Mouse (Mus musculus): Measurements from ENCODE around the gene Cadps2. TPM values are rescaled to one million over a fixed set of nuclear protein-coding genes. Genes with fewer than 3 reads are reported as not detected.

Gene Cadps2
- polyA plus RNA-seq, 1 experiment from 2014 or later = 2.6 TPM

DNA sequence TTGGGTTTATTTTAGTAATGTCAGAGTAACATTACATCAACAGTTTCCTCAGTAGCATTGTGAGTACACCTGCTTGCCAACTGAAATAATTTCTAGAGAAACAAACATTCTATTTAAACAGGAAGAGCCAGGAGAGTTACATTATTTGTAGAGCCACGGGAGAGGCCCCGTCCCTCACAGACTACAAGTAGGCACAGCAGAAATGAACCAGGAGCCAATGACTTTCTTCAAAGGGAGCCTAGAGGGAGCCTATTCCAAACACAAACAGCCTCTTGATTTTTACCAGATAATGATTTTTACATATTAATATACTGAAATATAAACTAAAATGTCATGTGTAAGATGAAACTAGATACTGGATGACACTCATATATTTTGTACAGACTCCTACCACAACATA, 2.5 kb downstream of the Cadps2 start:
- no peak for DNase-seq (ENCODE audit: low spot score)
- Histone ChIP-seq H3K9me3 (replicated peaks) (no peaks in the 10 kb centered on the region), H3K4me3 (no peak overlapping the region), H3K4me1 (peaks cover 11% of the 10 kb centered on the region; the same call in 1 of the 2 replicates), H3K27ac (no peak overlapping the region), H3K27me3 (ENCODE audit: low read depth, poor library complexity, severe bottlenecking) (peaks cover 52% of the 10 kb centered on the region), H3K36me3 (no peaks in the 10 kb centered on the region)
- 71% methylated on average over 2 of the region's 2 CpGs for whole genome bisulfite sequencing

DNA sequence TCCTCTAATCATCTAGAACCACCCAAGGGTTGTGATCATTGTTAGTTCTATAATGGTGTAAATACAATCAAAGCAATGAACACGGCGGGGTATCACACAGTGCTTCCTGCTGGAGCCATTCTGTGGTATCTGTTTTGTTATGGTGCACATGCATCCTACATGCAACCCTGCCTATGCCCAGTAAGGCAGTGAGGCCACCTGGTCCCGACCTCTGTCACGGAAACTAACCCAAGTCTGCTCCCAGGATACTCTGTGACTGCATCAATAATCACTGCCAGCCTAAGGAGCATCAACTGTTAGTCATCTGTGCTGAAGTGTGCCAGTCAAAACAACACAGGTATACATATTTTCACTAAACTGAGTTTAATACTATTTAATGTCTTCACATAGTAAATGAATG, 3.7 kb downstream of the Cadps2 start:
- Histone ChIP-seq H3K9me3 (replicated peaks) (no peaks in the 10 kb centered on the region), H3K4me3 (no peak overlapping the region), H3K36me3 (no peaks in the 10 kb centered on the region), H3K4me1 (peaks cover 11% of the 10 kb centered on the region; the same call in 1 of the 2 replicates), H3K27me3 (ENCODE audit: low read depth, poor library complexity, severe bottlenecking) (peaks cover 41% of the 10 kb centered on the region), H3K27ac (no peak overlapping the region)
- no peak for DNase-seq (ENCODE audit: low spot score)
- WGBS = 86% methylated on average over 4 of the region's 4 CpGs

DNA sequence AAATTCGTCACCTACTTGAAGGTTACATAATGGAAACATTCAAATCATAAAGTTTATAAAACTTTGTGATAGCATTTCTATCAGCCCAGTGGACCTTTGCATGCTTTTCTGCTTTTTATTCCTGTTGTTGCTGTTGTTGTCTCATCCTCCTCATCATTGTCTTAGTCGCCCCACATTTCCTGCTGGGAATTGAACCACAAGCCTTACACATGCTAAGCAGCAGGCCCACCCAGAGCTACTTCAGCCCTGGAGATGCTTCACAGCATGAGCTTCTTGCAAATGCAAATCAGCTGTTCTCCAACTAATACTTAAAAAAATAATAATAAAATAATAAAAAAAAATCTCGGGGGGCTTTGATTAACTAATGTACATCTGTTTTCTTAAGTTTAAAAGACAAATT, 8.5 kb downstream of the Cadps2 start:
- Histone ChIP-seq H3K9me3 (replicated peaks) (no peaks in the 10 kb centered on the region), H3K27me3 (ENCODE audit: low read depth, poor library complexity, severe bottlenecking) (no peaks in the 10 kb centered on the region), H3K36me3 (no peaks in the 10 kb centered on the region), H3K4me3 (no peak overlapping the region), H3K27ac (no peak overlapping the region), H3K4me1 (no peaks in the 10 kb centered on the region)
- WGBS = 59% methylated on average over 3 of the region's 3 CpGs
- DNase-seq (ENCODE audit: low spot score) = no peak

DNA sequence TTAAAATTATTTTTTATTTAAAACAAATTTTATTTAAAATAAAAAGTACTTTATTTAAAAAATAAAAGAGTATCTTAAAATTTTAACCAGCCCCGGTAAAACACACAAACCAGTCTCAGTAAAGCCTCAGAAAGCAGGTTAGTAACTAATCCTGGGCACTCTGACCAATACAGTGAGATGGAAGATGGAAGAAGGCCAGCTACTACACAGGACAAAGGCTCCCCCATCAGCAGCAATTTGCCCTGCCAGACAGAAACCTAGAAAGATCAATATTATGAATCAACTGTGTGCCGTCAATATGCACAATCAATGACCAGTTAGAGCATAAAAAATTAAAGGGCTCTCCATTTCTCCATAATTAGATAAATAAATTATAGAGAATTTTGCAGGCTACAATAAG, 9.9 kb downstream of the Cadps2 start:
- WGBS = 91% methylated on average over 2 of the region's 2 CpGs
- no peaks in the 10 kb centered on the region for H3K4me1 ChIP-seq
- no peaks in the 10 kb centered on the region for H3K27me3 ChIP-seq (ENCODE audit: low read depth, poor library complexity, severe bottlenecking)
- no peak overlapping the region for H3K27ac ChIP-seq
- H3K9me3 ChIP-seq (replicated peaks) = no peaks in the 10 kb centered on the region
- DNase-seq (ENCODE audit: low spot score) = no peak
- no peak overlapping the region for H3K4me3 ChIP-seq
- H3K36me3 ChIP-seq = no peaks in the 10 kb centered on the region

DNA sequence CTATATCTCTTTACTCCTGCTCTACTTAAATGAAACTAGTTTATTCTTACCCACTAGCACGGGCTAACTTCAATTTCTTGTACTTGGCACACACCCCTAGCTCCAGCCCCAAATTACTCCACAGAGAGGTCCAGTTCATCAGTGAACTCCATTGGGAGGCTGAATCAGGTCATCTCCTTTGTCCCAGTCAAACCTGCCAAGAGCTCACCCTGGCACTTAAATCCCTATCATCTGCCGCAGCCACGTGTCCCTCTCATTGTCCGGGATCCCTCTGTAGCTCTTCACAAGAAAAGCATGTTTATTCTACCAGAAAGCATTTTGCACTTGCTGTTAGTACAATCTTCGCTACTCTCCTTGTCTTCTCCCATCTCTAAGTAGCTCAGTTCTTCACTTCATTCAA, 17.4 kb downstream of the Cadps2 start:
- Histone ChIP-seq H3K4me1 (no peaks in the 10 kb centered on the region), H3K4me3 (no peak overlapping the region), H3K27me3 (ENCODE audit: low read depth, poor library complexity, severe bottlenecking) (no peaks in the 10 kb centered on the region), H3K27ac (no peak overlapping the region), H3K9me3 (replicated peaks) (no peaks in the 10 kb centered on the region), H3K36me3 (no peaks in the 10 kb centered on the region)
- WGBS = 90% methylated on average over 5 of the region's 5 CpGs
- DNase-seq (ENCODE audit: low spot score) = no peak

DNA sequence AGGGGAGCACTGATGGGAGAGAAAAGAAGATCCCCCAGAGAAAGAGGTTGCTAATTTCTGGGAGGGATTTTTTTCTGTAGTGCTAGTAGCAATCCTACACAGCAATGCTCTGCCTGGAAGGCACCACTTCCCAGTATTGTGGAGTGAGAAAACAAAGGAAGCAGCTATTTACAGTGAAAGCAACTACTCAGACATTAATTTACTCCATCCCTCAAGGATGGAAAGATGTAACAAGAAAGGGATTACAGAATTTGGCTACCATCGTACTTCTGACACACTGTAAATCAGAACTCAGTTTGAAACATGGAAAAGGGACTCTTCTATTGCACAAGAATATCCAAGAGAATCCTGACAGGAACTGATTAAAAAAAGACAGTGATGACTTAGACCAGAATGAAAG, 29.1 kb downstream of the Cadps2 start:
- Histone ChIP-seq H3K27me3 (ENCODE audit: low read depth, poor library complexity, severe bottlenecking) (no peaks in the 10 kb centered on the region), H3K9me3 (replicated peaks) (no peaks in the 10 kb centered on the region), H3K27ac (no peak overlapping the region), H3K4me3 (no peak overlapping the region), H3K36me3 (no peaks in the 10 kb centered on the region), H3K4me1 (no peaks in the 10 kb centered on the region)
- 88% methylated on average over 1 of the region's 1 CpGs for WGBS
- DNase-seq (ENCODE audit: low spot score) = no peak

DNA sequence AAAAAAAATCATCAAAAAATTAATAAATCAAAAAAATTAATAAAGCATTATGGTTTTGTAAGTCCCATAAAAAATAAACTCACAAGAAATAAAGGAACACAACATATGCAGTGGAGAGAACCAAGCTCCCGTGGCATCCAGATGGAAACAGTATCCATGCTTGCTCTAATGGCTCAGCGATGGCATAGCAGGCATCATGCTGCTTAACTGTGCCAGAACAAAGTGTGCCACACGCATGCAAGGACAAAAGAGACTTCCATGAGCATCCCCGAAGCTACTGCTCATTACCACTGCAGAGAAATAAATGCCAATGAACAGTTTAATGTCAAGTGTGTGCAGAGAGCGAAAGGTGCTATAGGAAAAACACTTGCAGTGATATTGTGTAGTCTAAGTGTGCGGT, 29.9 kb downstream of the Cadps2 start:
- Histone ChIP-seq H3K27ac (no peak overlapping the region), H3K27me3 (ENCODE audit: low read depth, poor library complexity, severe bottlenecking) (no peaks in the 10 kb centered on the region), H3K4me3 (no peak overlapping the region), H3K9me3 (replicated peaks) (no peaks in the 10 kb centered on the region), H3K36me3 (no peaks in the 10 kb centered on the region), H3K4me1 (no peaks in the 10 kb centered on the region)
- no peak for DNase-seq (ENCODE audit: low spot score)
- WGBS = 94% methylated on average over 6 of the region's 6 CpGs

DNA sequence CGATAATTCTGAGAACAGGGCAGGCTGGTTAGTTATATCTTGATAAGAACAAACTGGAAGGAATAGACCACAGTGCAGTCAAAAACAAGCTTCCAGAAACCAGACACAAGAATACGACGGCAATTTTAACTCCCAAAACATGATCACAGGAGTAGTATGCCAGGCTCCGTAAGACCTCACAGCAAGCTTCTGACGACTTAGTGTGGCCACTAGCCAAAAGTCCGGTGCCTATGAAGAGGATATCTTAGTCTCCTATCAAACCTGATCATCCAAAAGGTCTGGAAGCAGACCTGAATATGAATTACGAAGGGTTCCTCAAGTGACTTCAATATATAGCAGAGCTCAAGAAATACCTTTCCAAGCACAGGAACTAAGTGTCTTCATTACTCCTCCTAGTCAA, 33.9 kb downstream of the Cadps2 start:
- H3K36me3 ChIP-seq = no peaks in the 10 kb centered on the region
- H3K27ac ChIP-seq = no peak overlapping the region
- H3K9me3 ChIP-seq (replicated peaks) = no peaks in the 10 kb centered on the region
- no peak overlapping the region for H3K4me3 ChIP-seq
- no peaks in the 10 kb centered on the region for H3K27me3 ChIP-seq (ENCODE audit: low read depth, poor library complexity, severe bottlenecking)
- 92% methylated on average over 7 of the region's 7 CpGs for WGBS
- no peaks in the 10 kb centered on the region for H3K4me1 ChIP-seq
- DNase-seq (ENCODE audit: low spot score) = no peak

DNA sequence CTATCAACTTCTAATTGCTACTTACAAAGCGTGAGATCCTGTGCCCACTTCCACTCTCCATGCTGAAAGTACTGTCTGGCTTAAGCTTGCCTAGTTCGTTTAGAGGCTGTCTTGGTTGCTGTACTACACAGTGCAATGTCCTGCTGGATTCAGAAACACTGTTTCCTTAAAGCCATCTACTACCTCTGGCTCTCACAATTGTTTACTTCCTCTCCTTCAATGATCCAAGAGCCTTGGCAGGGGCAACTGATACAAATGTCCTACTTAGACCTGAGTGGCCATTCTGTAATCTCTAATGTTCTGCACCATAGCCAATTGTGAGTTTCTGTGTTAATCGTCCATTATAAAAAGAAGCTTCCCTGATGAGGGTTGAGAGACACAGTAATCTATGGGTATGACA, 47.4 kb downstream of the Cadps2 start:
- DNase-seq (ENCODE audit: low spot score) = no peak
- no peaks in the 10 kb centered on the region for H3K36me3 ChIP-seq
- no peaks in the 10 kb centered on the region for H3K27me3 ChIP-seq (ENCODE audit: low read depth, poor library complexity, severe bottlenecking)
- WGBS = 82% methylated on average over 3 of the region's 3 CpGs
- no peak overlapping the region for H3K27ac ChIP-seq
- no peaks in the 10 kb centered on the region for H3K4me1 ChIP-seq
- H3K9me3 ChIP-seq (replicated peaks) = no peaks in the 10 kb centered on the region
- no peak overlapping the region for H3K4me3 ChIP-seq

DNA sequence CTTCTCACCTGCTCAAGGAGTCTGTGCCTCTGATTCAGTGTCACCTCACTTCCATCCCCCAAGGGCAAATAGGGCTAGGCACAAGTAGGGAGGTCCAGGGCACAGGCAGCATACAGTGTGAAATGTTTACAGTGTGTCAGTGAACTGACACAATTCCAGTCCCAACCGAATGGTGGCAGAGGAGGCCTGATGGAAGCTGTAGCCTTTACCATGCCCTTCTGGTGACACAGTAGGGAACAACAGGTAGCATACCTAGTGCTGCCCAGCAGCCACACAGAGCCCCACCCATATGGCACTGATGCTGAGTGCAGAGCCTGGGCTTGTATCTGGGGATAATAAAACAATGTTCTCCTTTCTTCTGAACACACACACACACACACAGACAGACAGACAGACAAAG, 61.6 kb downstream of the Cadps2 start:
- no peaks in the 10 kb centered on the region for H3K36me3 ChIP-seq
- H3K4me1 ChIP-seq = no peaks in the 10 kb centered on the region
- no peaks in the 10 kb centered on the region for H3K9me3 ChIP-seq (replicated peaks)
- H3K27ac ChIP-seq = no peak overlapping the region
- no peaks in the 10 kb centered on the region for H3K27me3 ChIP-seq (ENCODE audit: low read depth, poor library complexity, severe bottlenecking)
- 43% methylated on average over 1 of the region's 1 CpGs for WGBS
- DNase-seq (ENCODE audit: low spot score) = no peak
- H3K4me3 ChIP-seq = no peak overlapping the region

DNA sequence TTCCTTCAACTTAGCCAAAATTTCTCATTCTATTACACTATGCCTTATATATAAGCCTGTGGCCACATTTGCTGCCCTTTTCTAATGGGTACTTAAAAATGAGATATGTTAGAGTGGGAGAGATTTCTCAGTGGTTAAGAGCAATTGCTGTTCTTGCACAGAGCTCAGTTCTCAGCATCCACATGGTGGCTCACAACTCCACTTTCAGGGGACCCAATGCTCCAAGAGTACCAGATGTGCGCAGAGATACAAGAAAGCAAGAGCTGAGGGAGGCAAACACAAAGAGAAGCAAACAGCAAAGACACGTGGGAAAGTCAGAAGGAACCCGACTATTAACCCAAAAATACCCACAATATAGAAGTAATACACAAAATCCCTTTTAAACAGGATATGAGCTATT, 77.0 kb downstream of the Cadps2 start:
- no peaks in the 10 kb centered on the region for H3K9me3 ChIP-seq (replicated peaks)
- no peak for DNase-seq (ENCODE audit: low spot score)
- H3K4me3 ChIP-seq = no peak overlapping the region
- H3K4me1 ChIP-seq = no peaks in the 10 kb centered on the region
- WGBS = 68% methylated on average over 3 of the region's 3 CpGs
- no peak overlapping the region for H3K27ac ChIP-seq
- no peaks in the 10 kb centered on the region for H3K36me3 ChIP-seq
- no peaks in the 10 kb centered on the region for H3K27me3 ChIP-seq (ENCODE audit: low read depth, poor library complexity, severe bottlenecking)

DNA sequence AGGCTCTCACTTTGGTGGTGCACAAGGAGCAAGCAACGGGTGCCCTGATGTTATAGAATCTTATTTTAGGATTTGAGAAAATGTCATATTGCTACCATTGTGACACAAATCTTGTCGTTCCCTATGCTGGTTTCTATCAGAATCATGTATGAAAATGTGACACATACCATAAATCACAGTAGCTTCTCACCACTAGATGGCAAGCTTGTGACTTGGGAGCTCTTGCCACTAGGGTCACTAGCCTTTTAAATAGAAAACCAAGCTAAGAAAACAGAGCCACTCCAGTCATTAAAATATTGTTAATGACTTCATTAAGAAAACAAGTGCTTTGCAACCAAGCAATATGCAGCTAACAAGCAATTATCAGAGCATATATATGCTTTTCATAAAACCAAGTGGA, 81.0 kb downstream of the Cadps2 start:
- no peaks in the 10 kb centered on the region for H3K36me3 ChIP-seq
- WGBS = 84% methylated on average over 2 of the region's 2 CpGs
- no peak overlapping the region for H3K4me3 ChIP-seq
- no peak for DNase-seq (ENCODE audit: low spot score)
- no peaks in the 10 kb centered on the region for H3K4me1 ChIP-seq
- H3K27ac ChIP-seq = no peak overlapping the region
- H3K9me3 ChIP-seq (replicated peaks) = no peaks in the 10 kb centered on the region
- no peaks in the 10 kb centered on the region for H3K27me3 ChIP-seq (ENCODE audit: low read depth, poor library complexity, severe bottlenecking)

DNA sequence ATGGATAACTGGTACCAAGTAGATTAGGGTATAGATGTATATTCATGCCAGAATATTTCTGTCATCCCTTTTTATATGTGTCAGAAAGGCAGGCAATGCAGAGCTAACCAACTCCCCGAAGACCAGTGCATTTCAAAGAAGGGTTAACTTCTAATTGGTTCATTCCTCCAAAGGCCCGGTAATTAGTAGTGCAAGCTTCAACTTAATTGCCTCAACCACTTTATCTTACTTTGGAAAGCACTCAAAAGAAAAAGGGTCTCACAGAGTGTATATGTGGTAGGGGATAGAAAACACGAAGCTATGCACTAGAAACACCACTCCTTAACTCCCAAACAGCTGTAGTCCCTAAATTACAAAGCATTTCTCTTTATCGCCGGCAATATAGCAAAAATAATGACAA, 90.4 kb downstream of the Cadps2 start:
- WGBS = 80% methylated on average over 5 of the region's 5 CpGs
- no peaks in the 10 kb centered on the region for H3K36me3 ChIP-seq
- no peak overlapping the region for H3K4me3 ChIP-seq
- H3K4me1 ChIP-seq = no peaks in the 10 kb centered on the region
- no peaks in the 10 kb centered on the region for H3K9me3 ChIP-seq (replicated peaks)
- no peak for DNase-seq (ENCODE audit: low spot score)
- no peaks in the 10 kb centered on the region for H3K27me3 ChIP-seq (ENCODE audit: low read depth, poor library complexity, severe bottlenecking)
- no peak overlapping the region for H3K27ac ChIP-seq

DNA sequence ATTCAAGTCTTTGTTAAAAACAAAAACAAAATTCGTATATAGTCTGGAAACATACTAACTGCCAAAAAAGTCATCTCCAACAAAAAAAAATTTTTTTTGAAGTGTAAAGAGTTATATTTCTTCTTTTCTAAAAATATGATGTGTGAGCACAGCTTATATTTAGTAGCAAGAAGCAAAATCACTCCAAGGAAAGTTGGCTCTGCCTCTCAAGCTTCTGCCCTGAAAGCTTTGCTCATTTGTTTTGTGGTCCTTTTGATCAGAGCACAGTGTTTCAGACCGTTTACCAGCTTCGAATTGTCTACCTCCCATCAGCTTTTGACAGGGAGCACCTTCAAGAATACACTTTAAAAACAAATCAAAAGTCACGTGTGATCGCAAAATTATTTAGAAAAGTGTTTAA, 99.2 kb downstream of the Cadps2 start:
- Histone ChIP-seq H3K27me3 (ENCODE audit: low read depth, poor library complexity, severe bottlenecking) (no peaks in the 10 kb centered on the region), H3K4me1 (no peaks in the 10 kb centered on the region), H3K36me3 (no peaks in the 10 kb centered on the region), H3K4me3 (no peak overlapping the region), H3K27ac (no peak overlapping the region), H3K9me3 (replicated peaks) (no peaks in the 10 kb centered on the region)
- 87% methylated on average over 5 of the region's 5 CpGs for WGBS
- DNase-seq (ENCODE audit: low spot score) = no peak

All from limb, embryonic 10.5 days (tissue).